Mouse (Mus musculus): ENCODE data around the gene Txndc11.

- TF ChIP-seq GATA1 (IDR thresholded peaks at IDR 0.05; ENCODE audit: low read depth, low read length) (no peak), TBP (IDR thresholded peaks at IDR 0.05; ENCODE audit: low read depth, low read length) (no peak), CTCF (IDR thresholded peaks at IDR 0.05 in 2 of 3, conservative IDR thresholded peaks at IDR 0.05 in 1 of 3; ENCODE audit: control insufficient read depth in 1 of 3, insufficient read depth in 1 of 3, low read depth in 2 of 3, low read length in 3 of 3, poor library complexity in 1 of 3, severe bottlenecking in 1 of 3) (no peak), EP300 (IDR thresholded peaks at IDR 0.05; ENCODE audit: low read depth in 1 of 2, low read length in 2 of 2) (no peak), ZMIZ1 (IDR thresholded peaks at IDR 0.05; ENCODE audit: low read depth, low read length) (no peak), ETS1 (IDR thresholded peaks at IDR 0.05; ENCODE audit: low read depth, low read length) (no peak)
Measured at GRCm38 (mm10) chr16:11097301-11097700, 37.1 kb downstream of the Txndc11 start.
